Mouse (Mus musculus): ENCODE data around the gene Zbtb34. TPM values are rescaled to one million over a fixed set of nuclear protein-coding genes. Genes with fewer than 3 reads are reported as not detected.
A peak's percentile ranks its signal among the peaks of the same experiment; 100 is the strongest.

Gene Zbtb34
- polyA plus RNA-seq, 1 experiment from 2014 or later, result 7.1 TPM

GRCm38 (mm10) chr2:33459660-33460059, 28.5 kb upstream of the Zbtb34 start:
- no peaks in the 10 kb centered on the region for H3K4me1 ChIP-seq (ENCODE audit: insufficient read depth, low read length)
- H3K27me3 ChIP-seq (ENCODE audit: insufficient read depth, low read length), result no peaks in the 10 kb centered on the region
- ATAC-seq (ENCODE audit: low FRiP score, low TSS enrichment), result no peak
- H3K9me3 ChIP-seq (ENCODE audit: low read length), result no peaks in the 10 kb centered on the region
- no peak overlapping the region for H3K27ac ChIP-seq (ENCODE audit: low read length)
- 73% methylated on average over 4 of the region's 4 CpGs for WGBS
- H3K4me3 ChIP-seq (ENCODE audit: low read length), result no peak overlapping the region
- no peak overlapping the region for H3K4me2 ChIP-seq (replicated peaks; ENCODE audit: low read depth, low read length)
- H3K36me3 ChIP-seq (ENCODE audit: insufficient read depth, low read length), result peaks cover 41% of the 10 kb centered on the region
- H3K9ac ChIP-seq (replicated peaks; ENCODE audit: low read length), result no peak overlapping the region

- 58% methylated on average over 3 of the region's 3 CpGs for WGBS
- peaks cover 35% of the 10 kb centered on the region for H3K36me3 ChIP-seq (ENCODE audit: insufficient read depth, low read length)
- ATAC-seq (ENCODE audit: low FRiP score, low TSS enrichment), result no peak
Observed at GRCm38 (mm10) chr2:33456696-33457095, 25.6 kb upstream of the Zbtb34 start.

GRCm38 (mm10) chr2:33456242-33456641, 25.1 kb upstream of the Zbtb34 start:
- no peak for ATAC-seq (ENCODE audit: low FRiP score, low TSS enrichment)
- no peak overlapping the region for H3K4me2 ChIP-seq (replicated peaks; ENCODE audit: low read depth, low read length)
- no peaks in the 10 kb centered on the region for H3K27me3 ChIP-seq (ENCODE audit: insufficient read depth, low read length)
- no peak overlapping the region for H3K4me3 ChIP-seq (ENCODE audit: low read length)
- 86% methylated on average over 5 of the region's 5 CpGs for WGBS
- H3K36me3 ChIP-seq (ENCODE audit: insufficient read depth, low read length), result peaks cover 37% of the 10 kb centered on the region
- no peak overlapping the region for H3K9ac ChIP-seq (replicated peaks; ENCODE audit: low read length)
- H3K27ac ChIP-seq (ENCODE audit: low read length), result no peak overlapping the region
- H3K9me3 ChIP-seq (ENCODE audit: low read length), result no peaks in the 10 kb centered on the region
- no peaks in the 10 kb centered on the region for H3K4me1 ChIP-seq (ENCODE audit: insufficient read depth, low read length)

More at GRCm38 (mm10) chr2:33456696-33457095, 25.6 kb upstream of the Zbtb34 start:
- no peaks in the 10 kb centered on the region for H3K4me1 ChIP-seq (ENCODE audit: insufficient read depth, low read length)
- no peaks in the 10 kb centered on the region for H3K27me3 ChIP-seq (ENCODE audit: insufficient read depth, low read length)
- H3K9me3 ChIP-seq (ENCODE audit: low read length), result no peaks in the 10 kb centered on the region
- no peak overlapping the region for H3K27ac ChIP-seq (ENCODE audit: low read length)
- H3K4me3 ChIP-seq (ENCODE audit: low read length), result no peak overlapping the region
- H3K4me2 ChIP-seq (replicated peaks; ENCODE audit: low read depth, low read length), result no peak overlapping the region
- H3K9ac ChIP-seq (replicated peaks; ENCODE audit: low read length), result no peak overlapping the region

GRCm38 (mm10) chr2:33455350-33455749, 24.2 kb upstream of the Zbtb34 start:
- H3K9ac ChIP-seq (replicated peaks; ENCODE audit: low read length), result no peak overlapping the region
- no peaks in the 10 kb centered on the region for H3K9me3 ChIP-seq (ENCODE audit: low read length)
- H3K4me1 ChIP-seq (ENCODE audit: insufficient read depth, low read length), result no peaks in the 10 kb centered on the region
- no peak for ATAC-seq (ENCODE audit: low FRiP score, low TSS enrichment)
- no peaks in the 10 kb centered on the region for H3K27me3 ChIP-seq (ENCODE audit: insufficient read depth, low read length)
- peaks cover 33% of the 10 kb centered on the region for H3K36me3 ChIP-seq (ENCODE audit: insufficient read depth, low read length)
- H3K4me2 ChIP-seq (replicated peaks; ENCODE audit: low read depth, low read length), result no peak overlapping the region
- no peak overlapping the region for H3K4me3 ChIP-seq (ENCODE audit: low read length)
- 68% methylated on average over 3 of the region's 3 CpGs for WGBS
- H3K27ac ChIP-seq (ENCODE audit: low read length), result no peak overlapping the region

GRCm38 (mm10) chr2:33454816-33455215, 23.7 kb upstream of the Zbtb34 start:
- Histone ChIP-seq H3K27ac (ENCODE audit: low read length) (no peak overlapping the region), H3K4me2 (replicated peaks; ENCODE audit: low read depth, low read length) (no peak overlapping the region), H3K4me1 (ENCODE audit: insufficient read depth, low read length) (no peaks in the 10 kb centered on the region), H3K36me3 (ENCODE audit: insufficient read depth, low read length) (peaks cover 33% of the 10 kb centered on the region), H3K27me3 (ENCODE audit: insufficient read depth, low read length) (no peaks in the 10 kb centered on the region), H3K9me3 (ENCODE audit: low read length) (no peaks in the 10 kb centered on the region), H3K9ac (replicated peaks; ENCODE audit: low read length) (no peak overlapping the region), H3K4me3 (ENCODE audit: low read length) (no peak overlapping the region)
- ATAC-seq (ENCODE audit: low FRiP score, low TSS enrichment), result no peak
- WGBS, result 93% methylated on average over 8 of the region's 8 CpGs

- no peaks in the 10 kb centered on the region for H3K4me1 ChIP-seq (ENCODE audit: insufficient read depth, low read length)
- H3K4me3 ChIP-seq (ENCODE audit: low read length), result no peak overlapping the region
- H3K9me3 ChIP-seq (ENCODE audit: low read length), result no peaks in the 10 kb centered on the region
- 92% methylated on average over 3 of the region's 3 CpGs for WGBS
- H3K4me2 ChIP-seq (replicated peaks; ENCODE audit: low read depth, low read length), result no peak overlapping the region
- H3K36me3 ChIP-seq (ENCODE audit: insufficient read depth, low read length), result peaks cover 37% of the 10 kb centered on the region
- H3K27me3 ChIP-seq (ENCODE audit: insufficient read depth, low read length), result no peaks in the 10 kb centered on the region
- no peak for ATAC-seq (ENCODE audit: low FRiP score, low TSS enrichment)
- no peak overlapping the region for H3K9ac ChIP-seq (replicated peaks; ENCODE audit: low read length)
- no peak overlapping the region for H3K27ac ChIP-seq (ENCODE audit: low read length)
Observed at GRCm38 (mm10) chr2:33453476-33453875, 22.4 kb upstream of the Zbtb34 start.

- WGBS, result 81% methylated on average over 5 of the region's 5 CpGs
- Histone ChIP-seq H3K4me1 (ENCODE audit: insufficient read depth, low read length) (no peaks in the 10 kb centered on the region), H3K36me3 (ENCODE audit: insufficient read depth, low read length) (peaks cover 37% of the 10 kb centered on the region), H3K4me3 (ENCODE audit: low read length) (no peak overlapping the region), H3K9me3 (ENCODE audit: low read length) (no peaks in the 10 kb centered on the region), H3K27me3 (ENCODE audit: insufficient read depth, low read length) (no peaks in the 10 kb centered on the region), H3K27ac (ENCODE audit: low read length) (no peak overlapping the region), H3K4me2 (replicated peaks; ENCODE audit: low read depth, low read length) (no peak overlapping the region), H3K9ac (replicated peaks; ENCODE audit: low read length) (no peak overlapping the region)
- ATAC-seq (ENCODE audit: low FRiP score, low TSS enrichment), result no peak
Observed at GRCm38 (mm10) chr2:33452721-33453120, 21.6 kb upstream of the Zbtb34 start.

GRCm38 (mm10) chr2:33452140-33452539, 21.0 kb upstream of the Zbtb34 start:
- no peak overlapping the region for H3K9ac ChIP-seq (replicated peaks; ENCODE audit: low read length)
- no peak overlapping the region for H3K4me3 ChIP-seq (ENCODE audit: low read length)
- ATAC-seq (ENCODE audit: low FRiP score, low TSS enrichment), result 0 out of 2 replicates have a peak, but pooled peaks have one; percentile 42
- H3K9me3 ChIP-seq (ENCODE audit: low read length), result no peaks in the 10 kb centered on the region
- peaks cover 37% of the 10 kb centered on the region for H3K36me3 ChIP-seq (ENCODE audit: insufficient read depth, low read length)
- no peak overlapping the region for H3K27ac ChIP-seq (ENCODE audit: low read length)
- 38% methylated on average over 4 of the region's 4 CpGs for WGBS
- H3K4me1 ChIP-seq (ENCODE audit: insufficient read depth, low read length), result no peaks in the 10 kb centered on the region
- H3K27me3 ChIP-seq (ENCODE audit: insufficient read depth, low read length), result no peaks in the 10 kb centered on the region
- H3K4me2 ChIP-seq (replicated peaks; ENCODE audit: low read depth, low read length), result no peak overlapping the region

- H3K4me3 ChIP-seq (ENCODE audit: low read length), result no peak overlapping the region
- no peaks in the 10 kb centered on the region for H3K27me3 ChIP-seq (ENCODE audit: insufficient read depth, low read length)
- 80% methylated on average over 11 of the region's 11 CpGs for WGBS
- ATAC-seq (ENCODE audit: low FRiP score, low TSS enrichment), result no peak
- H3K27ac ChIP-seq (ENCODE audit: low read length), result no peak overlapping the region
- H3K9ac ChIP-seq (replicated peaks; ENCODE audit: low read length), result no peak overlapping the region
- H3K9me3 ChIP-seq (ENCODE audit: low read length), result no peaks in the 10 kb centered on the region
- no peaks in the 10 kb centered on the region for H3K4me1 ChIP-seq (ENCODE audit: insufficient read depth, low read length)
- H3K36me3 ChIP-seq (ENCODE audit: insufficient read depth, low read length), result peaks cover 37% of the 10 kb centered on the region
- no peak overlapping the region for H3K4me2 ChIP-seq (replicated peaks; ENCODE audit: low read depth, low read length)
Observed at GRCm38 (mm10) chr2:33451038-33451978, 20.2 kb upstream of the Zbtb34 start.
